Mouse (Mus musculus) heart, postnatal 0 days (tissue): ENCODE measurements at regions not wholly inside any gene's neighbourhood (a gene's known extent, or its start where the extent isn't known, plus 50 kb on each side); places are given as distances from the start of the nearest gene placed in this dataset.

Experiments used
- ATAC-seq: fragments of 200-750 bp; cut with Nextera tagmentation; 2 replicates; pipeline ENCODE4 v1.8.0; 2017; ENCODE audit warnings: low read depth, moderate number of reproducible peaks, moderate library complexity; ENCODE audit not compliant: insufficient read depth
- DNase-seq: peaks from one replicate; pipeline ENCODE4 v3.0.0-alpha.2; 2016; ENCODE audit warnings: low spot score
- H3K27ac ChIP-seq: fragments of 300-500 bp; sonication (generic); 2 replicates; pipeline ENCODE4 v1.5.1; 2014; ENCODE audit warnings: low read depth, mild to moderate bottlenecking
- H3K27me3 ChIP-seq: fragments of 300-500 bp; sonication (generic); 2 replicates; pipeline ENCODE4 v1.6.1; 2014; ENCODE audit warnings: low read length, mixed read lengths; ENCODE audit not compliant: control insufficient read depth, insufficient read depth
- H3K36me3 ChIP-seq: fragments of 300-500 bp; sonication (generic); replicated peaks from 2 replicates; pipeline ENCODE4 v1.6.1; 2014; ENCODE audit warnings: low read length, mixed read lengths; ENCODE audit not compliant: control insufficient read depth, insufficient read depth
- H3K4me1 ChIP-seq: fragments of 300-500 bp; sonication (generic); 2 replicates; pipeline ENCODE4 v1.6.1; 2014; ENCODE audit warnings: antibody characterized with exemption; ENCODE audit not compliant: control insufficient read depth, insufficient read depth
- H3K4me2 ChIP-seq: fragments of 300-500 bp; sonication (generic); 2 replicates; pipeline ENCODE4 v1.6.1; 2014; ENCODE audit warnings: low read depth, mild to moderate bottlenecking, low read length, moderate library complexity
- H3K4me3 ChIP-seq: fragments of 300-500 bp; sonication (generic); 2 replicates; pipeline ENCODE4 v1.5.1; 2014; ENCODE audit warnings: low read depth, low read length
- H3K9ac ChIP-seq: fragments of 300-500 bp; sonication (generic); replicated peaks from 2 replicates; pipeline ENCODE4 v1.6.1; 2014; ENCODE audit warnings: low read depth, low read length, mixed read lengths
- H3K9me3 ChIP-seq: fragments of 300-500 bp; sonication (generic); replicated peaks from 2 replicates; pipeline ENCODE4 v1.6.1; 2016; ENCODE audit warnings: low read length; ENCODE audit not compliant: control insufficient read depth
- CTCF ChIP-seq: IDR thresholded peaks from 2 replicates; pipeline ENCODE4 v1.5.1; 2016; ENCODE audit warnings: antibody characterized with exemption, control low read depth, low read depth
- EP300 ChIP-seq: IDR thresholded peaks from 2 replicates; pipeline ENCODE4 v1.6.1; 2016; ENCODE audit warnings: antibody characterized with exemption, low read depth
- WGBS: fragments of 180-500 bp; shearing (Covaris S2); extraction: QIAGEN DNeasy Blood & Tissue Kit; methylation state at CpG from one replicate; pipeline ENCODE4 v1.1.7; 2014; 5-methylcytosine and 5-hydroxymethylcytosine counted together

DNA sequence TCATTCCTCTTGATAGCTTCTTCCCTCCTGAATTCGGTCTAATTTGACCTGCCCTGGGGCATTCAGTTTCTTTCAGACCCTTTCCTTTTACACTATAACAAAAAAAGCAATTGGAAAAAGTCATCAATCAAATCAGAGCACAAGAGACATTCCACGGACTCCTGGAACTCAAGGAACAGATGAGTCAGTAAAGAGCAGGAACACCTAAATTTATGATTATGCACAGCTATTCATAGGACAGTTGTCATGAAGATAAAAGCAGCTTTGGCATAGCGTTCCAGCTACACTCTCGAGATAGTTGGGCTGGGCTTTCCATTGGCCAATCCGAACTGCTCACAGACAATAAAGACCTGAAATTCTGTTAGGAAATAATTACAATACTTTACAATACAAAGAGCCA is 2348.4 kb upstream of the Gm7489 start:
- WGBS: 40% methylated on average over 5 of the region's 5 CpGs
- Histone ChIP-seq H3K27ac (no peak overlapping the region), H3K4me1 (no peaks in the 10 kb centered on the region), H3K27me3 (no peaks in the 10 kb centered on the region), H3K4me2 (no peak overlapping the region), H3K4me3 (no peak overlapping the region), H3K9me3 (no peaks in the 10 kb centered on the region), H3K9ac (no peak overlapping the region), H3K36me3 (no peaks in the 10 kb centered on the region)
- no peak for DNase-seq
- TF ChIP-seq EP300: no peak
- TF ChIP-seq CTCF: no peak
- ATAC-seq: no peak

DNA sequence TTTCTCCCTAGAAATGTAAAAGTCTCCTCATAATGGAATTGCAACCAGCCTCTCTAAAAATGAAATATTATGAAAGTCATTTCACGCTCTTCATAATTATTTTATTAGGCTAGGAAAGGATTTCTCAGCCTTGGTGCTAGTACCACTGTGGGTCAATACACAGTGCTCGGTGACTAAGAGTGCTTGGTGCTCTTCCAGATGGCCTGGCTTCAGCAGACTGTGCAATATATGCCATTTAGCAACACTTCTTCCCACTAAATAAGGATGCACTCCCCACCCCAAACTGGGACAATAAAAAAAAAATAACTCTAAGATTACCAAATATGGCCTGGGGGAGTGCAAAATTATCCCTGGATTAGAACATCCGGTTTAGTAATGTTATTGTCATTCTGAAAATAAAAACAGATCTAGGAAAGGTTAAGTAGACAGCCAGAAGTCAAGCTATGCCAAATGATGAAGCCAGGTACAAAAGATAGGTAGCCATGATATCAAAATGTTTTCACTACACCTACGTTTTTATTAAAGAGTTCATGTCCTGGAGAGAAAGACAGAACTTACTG is 2333.4 kb upstream of the Gm7489 start:
- no peak overlapping the region for H3K4me2 ChIP-seq
- H3K4me1 ChIP-seq: no peaks in the 10 kb centered on the region
- DNase-seq (no peak), ATAC-seq (no peak)
- H3K9me3 ChIP-seq: no peaks in the 10 kb centered on the region
- no peak overlapping the region for H3K9ac ChIP-seq
- no peaks in the 10 kb centered on the region for H3K36me3 ChIP-seq
- H3K27me3 ChIP-seq: no peaks in the 10 kb centered on the region
- WGBS: 71% methylated on average over 4 of the region's 4 CpGs
- no peak overlapping the region for H3K4me3 ChIP-seq
- no peak for TF ChIP-seq CTCF
- no peak for TF ChIP-seq EP300
- H3K27ac ChIP-seq: no peak overlapping the region

DNA sequence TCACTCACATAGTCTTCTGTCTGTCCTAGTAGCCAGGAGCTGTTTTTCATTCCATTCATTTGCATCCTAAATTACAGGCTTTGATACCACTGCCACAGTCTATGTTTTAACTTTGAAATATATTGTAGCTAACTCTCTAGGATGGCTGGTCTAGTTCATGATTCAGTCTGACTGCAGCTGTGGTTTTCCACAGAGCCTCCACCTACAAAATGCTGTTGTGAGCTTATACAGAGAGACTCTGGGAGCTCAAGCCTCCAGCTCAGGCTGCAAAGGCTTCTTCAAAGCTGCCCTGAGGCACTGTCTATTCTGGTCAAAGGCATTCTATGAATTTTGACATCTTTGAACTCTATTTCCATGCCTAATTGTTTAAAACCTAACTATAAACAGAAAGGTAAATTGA is 2326.5 kb upstream of the Gm7489 start:
- Histone ChIP-seq H3K9me3 (no peaks in the 10 kb centered on the region), H3K4me1 (no peaks in the 10 kb centered on the region), H3K4me3 (no peak overlapping the region), H3K27me3 (no peaks in the 10 kb centered on the region), H3K4me2 (no peak overlapping the region), H3K9ac (no peak overlapping the region), H3K36me3 (no peaks in the 10 kb centered on the region), H3K27ac (no peak overlapping the region)
- no peak for TF ChIP-seq EP300
- TF ChIP-seq CTCF: no peak
- no peak for DNase-seq
- no peak for ATAC-seq

DNA sequence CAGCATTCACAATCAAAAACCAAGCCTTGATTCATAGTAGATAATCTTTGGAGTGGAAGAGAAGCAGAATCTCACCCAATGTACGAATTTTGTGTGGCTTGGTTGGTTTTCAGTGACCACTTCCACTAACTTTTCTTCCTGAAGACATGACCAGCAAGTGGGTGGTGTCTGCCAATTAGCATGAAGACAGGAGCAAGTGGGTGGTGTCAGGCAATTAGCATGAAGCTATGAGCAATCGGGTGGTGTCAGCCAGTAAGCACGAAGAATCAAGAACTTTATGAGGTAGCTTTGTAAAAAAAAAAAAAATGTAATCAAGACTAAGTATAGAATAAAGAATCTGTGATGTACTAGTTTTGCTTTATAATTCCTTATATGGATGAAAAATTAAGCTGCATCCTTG is 2319.2 kb upstream of the Gm7489 start:
- Histone ChIP-seq H3K27me3 (no peaks in the 10 kb centered on the region), H3K4me3 (no peak overlapping the region), H3K36me3 (no peaks in the 10 kb centered on the region), H3K4me2 (no peak overlapping the region), H3K9me3 (no peaks in the 10 kb centered on the region), H3K4me1 (no peaks in the 10 kb centered on the region), H3K9ac (no peak overlapping the region), H3K27ac (no peak overlapping the region)
- 82% methylated on average over 3 of the region's 3 CpGs for WGBS
- no peak for DNase-seq
- ATAC-seq: no peak
- no peak for TF ChIP-seq CTCF
- no peak for TF ChIP-seq EP300

DNA sequence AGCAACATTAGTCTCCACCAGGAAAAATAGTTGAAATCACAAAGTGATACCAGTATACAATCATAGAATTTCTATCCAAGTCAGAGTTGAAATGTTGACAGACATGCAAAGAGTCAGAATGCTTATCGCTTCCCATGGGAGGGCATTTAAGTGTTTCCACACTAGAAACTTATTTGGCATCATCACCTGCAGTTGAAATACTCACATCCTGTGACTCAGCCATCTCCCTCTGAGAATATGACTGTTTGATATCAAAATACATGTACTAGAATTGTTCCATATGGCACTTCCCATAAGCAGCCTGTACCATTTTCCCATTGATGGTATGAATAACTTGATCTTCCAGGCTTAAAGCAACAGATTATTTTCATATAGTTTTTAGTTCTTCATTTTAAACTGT is 2314.1 kb upstream of the Gm7489 start:
- Histone ChIP-seq H3K9me3 (no peaks in the 10 kb centered on the region), H3K9ac (no peak overlapping the region), H3K4me3 (no peak overlapping the region), H3K4me1 (peaks cover 11% of the 10 kb centered on the region), H3K36me3 (no peaks in the 10 kb centered on the region), H3K27ac (no peak overlapping the region), H3K27me3 (no peaks in the 10 kb centered on the region), H3K4me2 (no peak overlapping the region)
- no peak for DNase-seq
- TF ChIP-seq CTCF (no peak), EP300 (no peak)
- no peak for ATAC-seq
- 75% methylated on average over 1 of the region's 1 CpGs for WGBS

DNA sequence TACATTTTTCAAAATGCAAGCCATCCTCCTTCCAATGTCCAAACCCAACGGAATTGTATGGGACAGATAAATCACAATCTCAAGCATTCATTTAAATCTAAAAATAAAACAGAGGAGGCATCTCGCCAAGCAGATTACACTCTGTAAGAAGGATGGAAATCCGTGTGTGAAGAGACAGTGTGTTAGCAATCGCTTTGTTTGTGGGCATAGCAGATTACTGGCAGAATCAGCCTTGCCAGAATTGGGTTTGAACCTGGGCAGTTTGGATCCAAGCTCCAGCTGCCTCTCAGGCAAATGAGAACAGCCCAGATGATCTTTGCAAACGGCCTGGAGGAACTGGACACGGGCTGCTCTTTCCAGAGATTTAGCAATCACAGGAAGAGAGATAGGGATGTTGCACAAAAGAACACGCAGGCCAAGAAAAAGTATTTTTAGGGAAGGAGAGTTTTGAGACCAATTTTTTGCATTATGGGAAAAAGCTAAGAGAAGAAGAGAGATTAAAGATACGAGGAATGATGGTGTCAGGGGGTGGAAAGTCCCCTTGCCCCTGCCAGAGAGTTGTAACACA is 2310.1 kb upstream of the Gm7489 start:
- Histone ChIP-seq H3K4me1 (peaks cover 11% of the 10 kb centered on the region), H3K4me3 (no peak overlapping the region), H3K9me3 (no peaks in the 10 kb centered on the region), H3K27me3 (no peaks in the 10 kb centered on the region), H3K4me2 (no peak overlapping the region), H3K27ac (peak overlapping the region; percentile 34), H3K9ac (no peak overlapping the region), H3K36me3 (no peaks in the 10 kb centered on the region)
- WGBS: 25% methylated on average over 8 of the region's 8 CpGs
- TF ChIP-seq EP300 (no peak), CTCF (no peak)
- DNase-seq (peak; percentile 22), ATAC-seq (no peak)
